Mouse (Mus musculus) neural tube, embryonic 14.5 days (tissue): ENCODE results near the gene Gm16434. TPM values are rescaled to one million over a fixed set of nuclear protein-coding genes. Genes with fewer than 3 reads are reported as not detected.
"Not testable (repeated sequence)": the region's sequence is repeated elsewhere in the genome, so short reads cannot be mapped to it uniquely, and the experiment has no call there.

Experiments
- ATAC-seq: fragments of 200-750 bp; cut with Nextera tagmentation; 2 replicates; pipeline ENCODE4 v1.8.0; 2017; ENCODE audit warnings: low read depth, mild to moderate bottlenecking, moderate TSS enrichment, moderate library complexity
- H3K27ac ChIP-seq: fragments of 300-500 bp; sonication (generic); 2 replicates; pipeline ENCODE4 v1.5.1; 2014; ENCODE audit warnings: low read depth, mild to moderate bottlenecking, control low read depth, low read length, moderate library complexity, mixed read lengths
- H3K27me3 ChIP-seq: fragments of 300-500 bp; sonication (generic); 2 replicates; pipeline ENCODE4 v1.6.1; 2014; ENCODE audit warnings: low read length; ENCODE audit not compliant: control insufficient read depth, insufficient read depth
- H3K36me3 ChIP-seq: fragments of 300-500 bp; sonication (generic); 2 replicates; pipeline ENCODE4 v1.6.1; 2014; ENCODE audit warnings: low read length, mixed read lengths; ENCODE audit not compliant: control insufficient read depth, insufficient read depth
- H3K4me1 ChIP-seq: fragments of 300-500 bp; sonication (generic); 2 replicates; pipeline ENCODE4 v1.6.1; 2014; ENCODE audit warnings: low read length; ENCODE audit not compliant: control insufficient read depth, insufficient read depth
- H3K4me2 ChIP-seq: fragments of 300-500 bp; sonication (generic); 2 replicates; pipeline ENCODE4 v1.6.1; 2014; ENCODE audit warnings: mild to moderate bottlenecking, low read depth, low read length, control low read depth
- H3K4me3 ChIP-seq: fragments of 300-500 bp; sonication (generic); 2 replicates; pipeline ENCODE4 v1.5.1; 2014; ENCODE audit warnings: low read depth, low read length, control low read depth, mixed read lengths
- H3K9ac ChIP-seq: fragments of 300-500 bp; sonication (generic); replicated peaks from 2 replicates; pipeline ENCODE4 v1.6.1; 2014; ENCODE audit warnings: low read depth, mild to moderate bottlenecking, control low read depth, low read length, mixed read lengths
- H3K9me3 ChIP-seq: fragments of 300-500 bp; sonication (generic); 2 replicates; pipeline ENCODE4 v1.6.1; 2016; ENCODE audit warnings: low read length; ENCODE audit not compliant: control insufficient read depth
- WGBS: fragments of 180-500 bp; shearing (Covaris S2); extraction: QIAGEN DNeasy Blood & Tissue Kit; methylation state at CpG from one replicate; pipeline ENCODE4 v1.1.7; 2014; 5-methylcytosine and 5-hydroxymethylcytosine counted together
- polyA plus RNA-seq: library from polyadenylated mRNA; unstranded; fragments of >200 nt; fragmentation: Nextera tagmentation; extraction: Ambion mirVana; gene quantifications from 2 replicates; pipeline ENCODE4 v1.2.1, GENCODE M21; 2014

Gm16434 gene
- polyA plus RNA-seq: 0.13 TPM in 1 of 2 replicates, not detected in the other

- not testable (repeated sequence) for ATAC-seq, H3K9ac ChIP-seq, H3K27ac ChIP-seq, H3K4me1 ChIP-seq, H3K36me3 ChIP-seq, H3K9me3 ChIP-seq, H3K4me2 ChIP-seq, H3K27me3 ChIP-seq, H3K4me3 ChIP-seq
- no CpG with 5 or more reads among the region's 2 CpGs for WGBS
Observed at GRCm38 (mm10) chr14:7194440-7194839, at the start of gene Gm16434. Gene Gm16434 (minus strand): TSS chr14:7194540.

GRCm38 (mm10) chr14:7243498-7243897 lies 49.2 kb upstream of the Gm16434 start:
- not testable (repeated sequence) for H3K27me3 ChIP-seq, ATAC-seq, H3K27ac ChIP-seq, H3K9me3 ChIP-seq, H3K4me2 ChIP-seq, H3K9ac ChIP-seq, H3K36me3 ChIP-seq, H3K4me3 ChIP-seq, H3K4me1 ChIP-seq
- 5% methylated on average over 6 of the region's 10 CpGs for WGBS

- 93% methylated on average over 1 of the region's 3 CpGs for WGBS
- H3K36me3 ChIP-seq, H3K4me2 ChIP-seq, H3K9me3 ChIP-seq, H3K4me1 ChIP-seq, H3K27me3 ChIP-seq, H3K27ac ChIP-seq, H3K9ac ChIP-seq, H3K4me3 ChIP-seq, ATAC-seq: not testable (repeated sequence)
Observed at GRCm38 (mm10) chr14:7200070-7200469, 5.7 kb upstream of the Gm16434 start.

GRCm38 (mm10) chr14:7174483-7174971 lies 19.8 kb downstream of the Gm16434 start, which contains the start of gene Gm3512:
Gene Gm3512 (minus strand): TSS chr14:7174533.
- WGBS: no CpG with 5 or more reads among the region's 37 CpGs
- not testable (repeated sequence) for H3K4me3 ChIP-seq, H3K9me3 ChIP-seq, H3K4me1 ChIP-seq, H3K36me3 ChIP-seq, H3K9ac ChIP-seq, H3K4me2 ChIP-seq, H3K27me3 ChIP-seq, H3K27ac ChIP-seq
- peak; percentile 85 for ATAC-seq

Other genes with a start within 250 kb of the Gm16434 start
- gene Gm6356, start 220.7 kb downstream of the Gm16434 start, polyA plus RNA-seq: not detected in 2 replicates
- gene Gm10406, start 167.1 kb downstream of the Gm16434 start, polyA plus RNA-seq: 4.3 and 6.7 TPM in 2 replicates
- not detected in 2 replicates for gene Gm3685, start 149.6 kb downstream of the Gm16434 start, polyA plus RNA-seq
- 7.5 and 9.3 TPM in 2 replicates for gene Gm3696, start 93.9 kb downstream of the Gm16434 start, polyA plus RNA-seq
- gene Gm6676, start 69.1 kb downstream of the Gm16434 start, polyA plus RNA-seq: 0.13 TPM in 1 of 2 replicates, not detected in the other
- 11.6 and 12.4 TPM in 2 replicates for gene Gm3512, start 20.0 kb downstream of the Gm16434 start, polyA plus RNA-seq
- gene Gm3727, start 70.2 kb upstream of the Gm16434 start, polyA plus RNA-seq: not detected in 2 replicates
- 4.3 and 7.4 TPM in 2 replicates for gene Gm3739, start 120.5 kb upstream of the Gm16434 start, polyA plus RNA-seq
- gene Gm5797, start 137.9 kb upstream of the Gm16434 start, polyA plus RNA-seq: not detected in 2 replicates
- gene Gm8374, start 170.6 kb upstream of the Gm16434 start, polyA plus RNA-seq: not detected in 2 replicates